Mouse (Mus musculus) E14TG2a.4 (cell line): ENCODE measurements around the gene Hist1h4d.
"Not testable (repeated sequence)": the region's sequence is repeated elsewhere in the genome, so short reads cannot be mapped to it uniquely, and the experiment has no call there.

ENCODE experiments used
- CTCF ChIP-seq: conservative IDR thresholded peaks from 2 replicates; pipeline ENCODE4 v1.5.1; 2014; ENCODE audit warnings: low read length
- NANOG ChIP-seq: IDR thresholded peaks from 2 replicates; pipeline ENCODE4 v1.6.1; 2014; ENCODE audit warnings: borderline replicate concordance, low read length, mixed read lengths

DNA sequence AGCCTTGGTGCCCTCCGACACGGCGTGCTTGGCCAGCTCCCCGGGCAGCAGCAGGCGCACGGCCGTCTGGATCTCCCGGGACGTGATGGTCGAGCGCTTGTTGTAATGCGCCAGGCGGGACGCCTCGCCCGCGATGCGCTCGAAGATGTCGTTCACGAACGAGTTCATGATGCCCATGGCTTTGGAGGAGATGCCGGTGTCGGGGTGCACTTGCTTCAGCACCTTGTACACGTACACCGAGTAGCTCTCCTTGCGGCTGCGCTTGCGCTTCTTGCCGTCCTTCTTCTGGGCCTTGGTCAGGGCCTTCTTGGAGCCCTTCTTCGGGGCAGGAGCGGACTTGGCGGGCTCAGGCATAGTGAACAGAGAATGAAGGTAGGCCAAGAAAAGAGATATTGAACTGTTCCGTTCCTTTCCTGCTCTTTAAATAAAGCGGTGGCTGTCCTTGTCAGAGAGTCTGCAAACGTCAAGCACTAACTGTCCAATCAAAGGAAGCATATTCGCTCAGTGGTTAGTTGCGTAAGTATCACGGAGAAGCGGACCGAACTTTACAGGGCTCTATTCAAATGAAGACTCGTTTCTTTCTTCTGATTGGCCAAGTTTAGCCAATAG, 38.3 kb upstream of the Hist1h4d start, which contains the start of gene Hist1h2bh:
- TF ChIP-seq CTCF, NANOG: not testable (repeated sequence)
